Comparison of ENCODE assay signal across 27 mouse cellular contexts in genomic region chr16:21829711-21830110, GRCm38 (mm10). TPM values are rescaled to one million over a fixed set of nuclear protein-coding genes. Genes with fewer than 3 reads are reported as not detected.
A peak's percentile ranks its signal among the peaks of the same experiment; 100 is the strongest.
DNase-seq lines count a peak whose midpoint lies in the region; TF ChIP-seq lines count a peak whose summit lies in the region.
"Had no signal": no experiment of that assay in that cellular context is flagged by ENCODE, and none has a peak within 500 bp of the region (broad histone marks: within the 10 kb centered on the region; RNA-seq: fewer than 3 reads in every experiment).

No protein-coding gene starts in this region.

- no peaks in the 10 kb centered on the region for H3K27me3 ChIP-seq in small intestine, adult 2 months (ENCODE audit: control insufficient read depth, insufficient read depth, low read length)
- no peaks in the 10 kb centered on the region for H3K27me3 ChIP-seq in kidney, adult 2 months (replicated peaks; ENCODE audit: control insufficient read depth, insufficient read depth, low read length)
- H3K27me3 ChIP-seq: embryonic facial prominence, embryonic 13.5 days; heart, embryonic 13.5 days; intestine, embryonic 15.5 days; limb, embryonic 12.5 days; liver, embryonic 15.5 days; neural tube, embryonic 13.5 days had no signal

- peak overlapping the region; percentile 31; the same call in 1 of the 2 replicates for H3K27ac ChIP-seq in small intestine, adult 2 months (ENCODE audit: insufficient read depth, low read depth, low read length)
- H3K27ac ChIP-seq in kidney, adult 2 months (ENCODE audit: insufficient read depth, low read depth, low read length): no peak overlapping the region
- H3K27ac ChIP-seq: embryonic facial prominence, embryonic 13.5 days; heart, embryonic 13.5 days; hindbrain, embryonic 10.5 days; intestine, embryonic 15.5 days; left cerebral cortex, adult 2 months; limb, embryonic 12.5 days; liver, embryonic 15.5 days; neural tube, embryonic 13.5 days had no signal

- H3K4me3 ChIP-seq in small intestine, adult 2 months (ENCODE audit: low read depth, low read length): no peak overlapping the region
- H3K4me3 ChIP-seq in kidney, adult 2 months (ENCODE audit: insufficient read depth, low read depth, low read length): no peak overlapping the region
- H3K4me3 ChIP-seq: embryonic facial prominence, embryonic 13.5 days; erythroblast, embryonic 14.5 days; heart, embryonic 13.5 days; hindbrain, embryonic 10.5 days; intestine, embryonic 15.5 days; left cerebral cortex, adult 2 months; limb, embryonic 12.5 days; liver, embryonic 15.5 days; neural tube, embryonic 13.5 days had no signal

- no peak for TF ChIP-seq CTCF in brain, embryonic 14.5 days (IDR thresholded peaks at IDR 0.05; ENCODE audit: borderline replicate concordance, extremely low read depth, insufficient read depth, insufficient read length)
- TF ChIP-seq CTCF in small intestine, adult 2 months (IDR thresholded peaks at IDR 0.05; ENCODE audit: extremely low read depth, insufficient read length, insufficient replicate concordance, low read depth, low read length): no peak
- no peak for TF ChIP-seq CTCF in kidney, adult 2 months (conservative IDR thresholded peaks at IDR 0.05; ENCODE audit: insufficient read depth, insufficient read length, low read depth, low read length)

- DNase-seq in thymus, postnatal 0 days (ENCODE audit: low spot score): peak; percentile 65
- no peak for DNase-seq in thymus, postnatal 10 days (ENCODE audit: low spot score in 2 of 2)
- peak; percentile 42 for DNase-seq in CD4-positive helper T cell, adult 2 months (ENCODE audit: low read depth, low spot score)
- DNase-seq in brain, embryonic 14.5 days (ENCODE audit: low read depth): peak; percentile 13
- DNase-seq in kidney, adult 2 months: no peak
- DNase-seq in right cerebral cortex, postnatal 36 days (ENCODE audit: low spot score in 2 of 2): no peak
- DNase-seq in lung, postnatal 4 days: no peak
- DNase-seq: adrenal gland, postnatal 36 days; cerebellum, adult 9-10 months; cerebellum, postnatal 36 days; embryo, embryonic 11 days; forebrain, postnatal 0 days; heart, postnatal 10 days; kidney, postnatal 25 days; lung, embryonic 14.5 days; lung, postnatal 14 days; spleen, adult 18-20 months had no signal

- no peak for TF ChIP-seq POLR2A in brain, embryonic 14.5 days (IDR thresholded peaks at IDR 0.05; ENCODE audit: borderline replicate concordance, extremely low read depth, insufficient read depth, insufficient read length, poor library complexity, severe bottlenecking)
- TF ChIP-seq POLR2A in small intestine, adult 2 months (IDR thresholded peaks at IDR 0.05; ENCODE audit: low read depth, low read length): no peak
- TF ChIP-seq POLR2A in kidney, adult 2 months (IDR thresholded peaks at IDR 0.05; ENCODE audit: low read depth, low read length): no peak

- peaks cover 19% of the 10 kb centered on the region for H3K4me1 ChIP-seq in small intestine, adult 2 months (ENCODE audit: control insufficient read depth, insufficient read depth, insufficient read length, low read length)
- H3K4me1 ChIP-seq in kidney, adult 2 months (ENCODE audit: control insufficient read depth, insufficient read depth, low read length): peaks cover 19% of the 10 kb centered on the region

- no peaks in the 10 kb centered on the region for H3K36me3 ChIP-seq in small intestine, adult 2 months (ENCODE audit: control insufficient read depth, insufficient read depth, low read length)
- H3K36me3 ChIP-seq in kidney, adult 2 months (ENCODE audit: control insufficient read depth, insufficient read depth, low read length): no peaks in the 10 kb centered on the region
- H3K36me3 ChIP-seq: embryonic facial prominence, embryonic 13.5 days; heart, embryonic 13.5 days; hindbrain, embryonic 10.5 days; intestine, embryonic 15.5 days; limb, embryonic 12.5 days; liver, embryonic 15.5 days; neural tube, embryonic 13.5 days had no signal

- 10% methylated on average over 5 of the region's 5 CpGs for WGBS in small intestine, adult 2 months
- 36% methylated on average over 5 of the region's 5 CpGs for WGBS in kidney, adult 2 months

RNA-seq across cellular contexts. Expression of gene Map3k13, which starts 35.6 kb away (rescaled TPM):
- polyA plus RNA-seq in thymus, postnatal 0 days (2015; fragmentation: Nextera tagmentation; extraction: Ambion mirVana): 0.59 and 0.66 TPM in 2 replicates
- polyA plus RNA-seq in brain, embryonic 14.5 days (2012; rRNA removed): 7.8 and 13.2 TPM in 2 replicates
- 4.6 and 11.2 TPM in 2 replicates for polyA plus RNA-seq in small intestine, adult 2 months (2012; rRNA removed)
- polyA plus RNA-seq in kidney, adult 2 months (2012; rRNA removed): 4.6 and 4.8 TPM in 2 replicates

RNA-seq across cellular contexts. Expression of gene Ehhadh, which starts 42.1 kb away (rescaled TPM):
- 8.3 and 9.9 TPM in 2 replicates for polyA plus RNA-seq in thymus, postnatal 0 days (2015; fragmentation: Nextera tagmentation; extraction: Ambion mirVana)
- 1.5 and 1.9 TPM in 2 replicates for polyA plus RNA-seq in brain, embryonic 14.5 days (2012; rRNA removed)
- 20.4 and 21.1 TPM in 2 replicates for polyA plus RNA-seq in small intestine, adult 2 months (2012; rRNA removed)
- 224 and 248 TPM in 2 replicates for polyA plus RNA-seq in kidney, adult 2 months (2012; rRNA removed)

Comparison
In these comparisons a context has a peak if more than half of its experiments do, and no peak if none do; other contexts are left out.
1. DNase-seq: peak in thymus, postnatal 0 days (single experiment), CD4-positive helper T cell, adult 2 months (single experiment) and brain, embryonic 14.5 days (single experiment); none in thymus, postnatal 10 days (0 of 2), kidney, adult 2 months (single experiment), right cerebral cortex, postnatal 36 days (0 of 2) and lung, postnatal 4 days (0 of 2).
2. RNA of gene Ehhadh, which starts 42.1 kb away (polyA plus RNA-seq): 224 to 248 TPM in kidney, adult 2 months; 20.4 to 21.1 TPM in small intestine, adult 2 months, 8.3 to 9.9 TPM in thymus, postnatal 0 days and 1.5 to 1.9 TPM in brain, embryonic 14.5 days; every median in the first group is over 10 times any median in the second.